Mouse (Mus musculus) ES-Bruce4 (cell line): ENCODE data around the gene Supt4a.
A peak's percentile ranks its signal among the peaks of the same experiment; 100 is the strongest.

Experiments used
- CTCF ChIP-seq: IDR thresholded peaks from one replicate; pipeline ENCODE4 v1.8.1; 2011; ENCODE audit warnings: low read depth, low read length
- EP300 ChIP-seq: IDR thresholded peaks from 2 replicates; pipeline ENCODE4 v1.6.1; 2011; ENCODE audit warnings: low read depth, low read length; ENCODE audit not compliant: insufficient read depth
- POLR2A ChIP-seq: IDR thresholded peaks from one replicate; pipeline ENCODE4 v1.8.1; 2011; ENCODE audit warnings: low read length; ENCODE audit not compliant: insufficient read depth

DNA sequence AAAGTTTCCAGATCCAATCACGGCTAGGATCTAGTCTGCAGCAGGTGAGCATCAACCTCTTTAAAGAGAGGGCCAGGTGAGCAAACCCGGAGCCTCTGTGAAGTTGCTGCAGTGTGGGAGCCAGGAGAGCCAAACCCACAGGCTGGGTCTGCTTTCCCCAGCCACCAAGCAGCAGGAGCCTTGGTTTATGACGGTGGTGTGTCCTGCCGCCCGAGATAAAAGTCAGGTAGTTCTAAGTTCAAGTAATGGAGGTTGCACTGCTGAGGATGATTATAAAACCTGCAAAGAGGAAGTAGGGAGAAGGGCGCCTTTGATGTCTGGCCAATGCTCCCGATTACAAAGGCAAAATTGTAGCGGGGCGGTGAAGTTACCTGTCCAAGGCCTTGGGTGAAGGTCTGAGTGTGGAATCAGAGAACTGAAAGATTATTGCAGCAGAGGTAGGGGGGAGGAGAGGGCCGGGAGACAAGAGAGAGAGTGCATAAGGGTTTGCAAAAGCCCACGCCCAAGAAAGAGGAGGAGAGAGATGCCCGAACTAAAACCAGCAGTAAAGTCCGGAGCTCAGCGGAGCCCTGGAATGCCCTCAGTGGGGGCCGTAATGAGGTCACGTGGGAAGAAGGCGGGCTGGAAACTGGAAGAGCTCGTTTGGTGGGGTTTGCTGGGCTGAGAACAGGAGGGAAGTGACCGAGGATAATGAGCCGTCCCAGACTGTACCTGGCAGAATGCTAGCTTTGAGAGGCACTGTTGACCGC, 27.7 kb upstream of the Supt4a start:
- TF ChIP-seq POLR2A (no peak), CTCF (no peak), EP300 (0 out of 2 replicates have a peak, but pooled peaks have one; percentile 55)
